Mouse (Mus musculus): ENCODE results near the gene Tor4a.

The Tor4a gene

DNA sequence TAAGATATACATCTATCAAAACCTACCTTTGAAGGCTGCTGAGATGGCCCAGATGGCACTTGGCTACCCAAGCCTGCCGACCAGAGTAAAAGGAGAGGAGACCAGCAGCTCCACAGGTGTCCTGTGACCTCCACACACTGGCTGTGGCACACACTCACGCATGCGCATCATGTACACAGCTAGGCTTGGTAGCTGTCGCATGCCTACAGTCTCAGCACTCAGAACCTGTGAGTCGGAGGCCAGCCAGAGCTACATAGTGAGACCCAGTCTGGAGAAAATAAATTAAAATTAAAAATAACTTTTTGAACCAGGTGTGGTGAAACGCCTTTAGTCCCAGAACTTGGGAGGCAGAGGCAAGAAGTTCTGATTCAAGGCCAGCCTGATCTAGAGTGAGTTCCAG lies 8.8 kb downstream of the Tor4a start:
- DNase-seq (ENCODE audit: low spot score in 2 of 2): no peak

DNA sequence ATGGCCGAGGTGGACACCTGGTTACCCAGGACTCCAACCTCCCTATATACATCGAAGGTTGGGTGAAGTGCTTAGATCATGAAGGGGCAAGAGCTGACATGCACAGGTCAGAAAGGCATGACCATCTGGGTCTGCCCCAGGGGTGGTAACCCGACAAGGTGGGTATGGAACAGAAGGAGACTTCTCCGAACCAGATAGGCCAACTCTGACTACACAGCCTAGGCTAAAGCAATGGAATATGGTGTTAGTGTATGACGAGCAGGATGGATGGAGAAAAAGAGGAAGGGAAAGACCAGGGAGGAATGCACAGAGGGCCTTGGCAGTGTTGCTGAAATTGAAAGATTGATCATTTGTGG lies 10.1 kb downstream of the Tor4a start:
- DNase-seq (ENCODE audit: low spot score in 2 of 2): no peak

- peak in 1 of 2 experiments; percentile 33 for DNase-seq (ENCODE audit: low spot score in 2 of 2)
Measured at GRCm38 (mm10) chr2:25185625-25186574, 10.8 kb downstream of the Tor4a start.

DNA sequence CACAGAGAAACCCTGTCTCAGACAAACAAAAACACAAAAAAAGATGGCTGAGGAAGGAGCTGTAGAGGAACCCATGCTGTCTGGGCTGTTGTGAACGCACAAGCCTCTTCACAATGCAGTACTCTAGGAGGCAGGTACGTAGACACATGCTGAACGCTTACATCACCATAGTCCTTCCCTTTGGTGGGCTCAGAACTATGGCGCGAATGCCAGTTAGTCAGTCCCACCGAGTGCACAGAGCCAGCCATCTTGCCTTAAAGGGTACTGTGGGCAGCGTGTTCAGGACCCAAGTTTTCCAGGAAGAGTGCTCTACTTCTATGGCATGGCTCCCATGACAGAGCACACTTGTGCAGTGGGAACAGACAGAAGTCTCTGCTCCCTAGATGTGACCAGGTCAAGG lies 12.2 kb downstream of the Tor4a start:
- no peak for DNase-seq (ENCODE audit: low spot score in 2 of 2)

DNA sequence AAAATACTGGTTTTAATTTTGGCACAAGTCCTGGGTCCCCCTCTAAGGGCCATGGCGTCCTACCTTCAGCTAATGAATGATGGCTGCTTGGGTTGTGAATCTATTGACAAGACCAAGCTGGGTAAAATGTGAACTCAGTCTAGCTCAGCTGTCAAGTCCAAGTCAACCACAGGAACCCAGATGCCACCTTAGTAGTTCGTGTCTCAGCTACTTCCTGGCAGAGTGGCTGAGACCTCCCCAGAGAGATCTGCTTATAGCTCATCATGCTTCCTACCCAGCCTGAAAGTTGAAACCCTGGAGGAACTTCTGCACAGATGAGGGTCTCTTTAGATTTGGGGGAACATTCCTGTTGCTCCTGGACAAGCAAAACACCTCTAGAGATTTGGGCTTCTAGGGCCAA lies 13.3 kb downstream of the Tor4a start:
- no peak for DNase-seq (ENCODE audit: low spot score in 2 of 2)

- no peak for DNase-seq (ENCODE audit: low spot score in 2 of 2)
Measured at GRCm38 (mm10) chr2:25182664-25183063, 14.0 kb downstream of the Tor4a start.

- no peak for DNase-seq (ENCODE audit: low spot score in 2 of 2)
Measured at GRCm38 (mm10) chr2:25181891-25182397, 14.7 kb downstream of the Tor4a start.

DNA sequence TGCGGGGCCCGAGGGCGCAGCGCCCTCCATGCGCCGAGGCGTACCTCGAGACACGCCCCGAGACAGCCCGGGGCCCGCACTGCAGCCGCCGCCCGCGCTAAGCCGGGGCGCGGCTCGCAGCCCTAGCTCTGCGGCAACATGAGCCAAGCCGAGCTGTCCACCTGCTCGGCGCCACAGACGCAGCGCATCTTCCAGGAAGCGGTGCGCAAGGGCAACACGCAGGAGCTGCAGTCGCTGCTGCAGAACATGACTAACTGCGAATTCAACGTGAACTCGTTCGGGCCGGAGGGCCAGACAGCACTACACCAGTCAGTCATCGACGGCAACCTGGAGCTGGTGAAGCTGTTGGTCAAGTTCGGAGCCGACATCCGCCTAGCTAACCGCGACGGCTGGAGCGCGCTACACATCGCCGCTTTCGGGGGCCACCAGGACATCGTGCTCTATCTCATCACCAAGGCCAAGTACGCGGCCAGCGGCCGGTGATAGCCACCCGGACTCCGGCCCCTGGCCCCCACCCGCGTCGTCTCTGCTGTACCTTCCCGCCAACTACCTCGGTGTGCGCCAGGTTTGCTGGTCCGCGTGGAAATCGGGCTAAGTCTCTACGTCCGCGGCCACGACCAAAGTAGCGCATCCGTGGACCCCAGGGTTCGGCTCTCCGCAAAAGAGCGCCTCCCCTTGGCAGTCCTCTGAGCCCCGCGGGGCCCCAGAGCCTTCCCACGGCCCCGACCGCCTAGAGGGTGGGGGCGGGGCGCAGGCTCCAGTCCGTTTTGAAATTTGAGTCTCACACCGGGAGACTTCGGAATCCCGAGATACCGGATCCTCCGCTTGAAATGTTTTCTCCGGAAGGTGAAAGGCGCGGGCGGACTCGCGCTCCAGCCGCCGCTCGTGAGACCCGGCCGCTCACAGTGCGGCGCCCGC lies 15.5 kb downstream of the Tor4a start:
- no peak for DNase-seq (ENCODE audit: low spot score in 2 of 2)

- DNase-seq (ENCODE audit: low spot score in 2 of 2): peak; percentile 92 to 93
Measured at GRCm38 (mm10) chr2:25180478-25180903, 16.2 kb downstream of the Tor4a start, which contains the start of gene Nrarp. TSS of gene Nrarp (plus strand) at chr2:25180758.

DNA sequence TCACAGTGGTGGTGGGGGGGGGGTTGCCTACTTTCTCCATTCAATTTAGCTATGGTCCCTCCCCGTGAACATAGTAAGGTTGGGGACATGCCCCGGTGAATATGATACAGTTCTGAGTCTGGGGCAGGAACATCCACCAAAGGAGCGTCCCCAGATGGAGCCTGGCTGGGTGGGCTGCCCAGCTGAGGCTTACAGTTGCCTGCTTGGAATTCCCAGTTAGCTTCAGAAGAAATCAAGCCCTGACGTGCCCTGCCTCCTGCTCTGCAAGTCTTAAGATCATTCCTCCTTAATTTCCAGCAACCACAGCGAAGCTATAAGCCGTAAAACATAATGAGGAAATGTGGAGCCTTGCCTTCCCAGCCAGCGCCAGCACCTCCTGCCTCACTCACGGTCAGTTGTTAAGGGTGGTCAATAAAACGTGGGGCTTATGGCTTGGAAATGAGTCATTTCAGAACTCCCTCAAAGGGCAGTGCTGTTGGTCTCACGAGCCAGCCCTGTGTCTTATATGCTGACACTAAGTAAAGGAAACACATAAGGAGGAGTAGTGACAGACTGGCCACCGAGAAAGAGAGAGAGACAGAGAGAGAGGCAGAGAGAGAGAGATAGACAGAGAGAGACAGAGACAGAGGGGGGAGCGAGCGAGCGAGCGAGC lies 17.0 kb downstream of the Tor4a start:
- DNase-seq (ENCODE audit: low spot score in 2 of 2): no peak

GRCm38 (mm10) chr2:25178285-25178972 lies 18.3 kb downstream of the Tor4a start:
- no peak for DNase-seq (ENCODE audit: low spot score in 2 of 2)

DNA sequence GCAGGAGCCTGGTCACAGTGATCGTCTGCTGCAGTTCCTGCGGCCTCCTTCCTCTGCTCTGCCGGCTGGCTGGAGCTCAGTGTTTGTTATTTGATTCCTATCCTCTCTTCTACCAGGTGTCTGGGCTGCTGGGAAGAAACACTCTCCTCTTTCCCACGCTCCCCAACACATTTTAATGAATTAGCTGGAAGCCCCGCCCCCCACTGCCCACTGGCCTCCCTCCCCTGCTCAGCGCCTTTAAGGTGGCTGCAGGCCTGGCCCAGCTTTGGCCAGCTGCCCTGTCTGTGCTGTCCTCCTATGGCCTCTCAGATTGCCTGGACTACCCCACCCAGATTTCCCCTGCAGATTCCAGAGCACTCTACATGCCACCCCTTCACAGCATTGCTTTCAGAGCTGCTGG lies 19.0 kb downstream of the Tor4a start:
- peak in 1 of 2 experiments; percentile 62 for DNase-seq (ENCODE audit: low spot score in 2 of 2)

GRCm38 (mm10) chr2:25177076-25177475 lies 19.6 kb downstream of the Tor4a start:
- DNase-seq (ENCODE audit: low spot score in 2 of 2): peak in 1 of 2 experiments; percentile 70

GRCm38 (mm10) chr2:25176573-25176972 lies 20.1 kb downstream of the Tor4a start:
- DNase-seq (ENCODE audit: low spot score in 2 of 2): peak in 1 of 2 experiments; percentile 74

DNA sequence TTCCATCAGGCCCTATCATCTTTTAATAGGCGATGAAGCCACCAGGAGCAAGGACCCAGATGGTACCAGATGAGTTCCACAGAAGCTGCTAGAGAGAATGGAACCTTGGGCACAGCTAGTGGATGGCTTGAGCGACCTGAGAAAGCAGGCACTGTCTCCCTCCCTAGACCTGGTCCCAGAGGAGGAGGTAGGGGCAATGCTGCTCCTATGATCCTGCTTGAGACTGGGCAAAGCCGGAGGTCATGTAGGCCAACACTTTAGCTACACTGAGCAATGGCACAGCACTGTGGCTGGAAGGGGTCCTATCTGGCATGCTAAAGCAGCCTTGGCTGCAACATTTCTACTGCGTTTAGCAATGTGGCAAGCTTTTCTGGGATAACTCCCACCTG lies 21.0 kb downstream of the Tor4a start:
- no peak for DNase-seq (ENCODE audit: low spot score in 2 of 2)

DNA sequence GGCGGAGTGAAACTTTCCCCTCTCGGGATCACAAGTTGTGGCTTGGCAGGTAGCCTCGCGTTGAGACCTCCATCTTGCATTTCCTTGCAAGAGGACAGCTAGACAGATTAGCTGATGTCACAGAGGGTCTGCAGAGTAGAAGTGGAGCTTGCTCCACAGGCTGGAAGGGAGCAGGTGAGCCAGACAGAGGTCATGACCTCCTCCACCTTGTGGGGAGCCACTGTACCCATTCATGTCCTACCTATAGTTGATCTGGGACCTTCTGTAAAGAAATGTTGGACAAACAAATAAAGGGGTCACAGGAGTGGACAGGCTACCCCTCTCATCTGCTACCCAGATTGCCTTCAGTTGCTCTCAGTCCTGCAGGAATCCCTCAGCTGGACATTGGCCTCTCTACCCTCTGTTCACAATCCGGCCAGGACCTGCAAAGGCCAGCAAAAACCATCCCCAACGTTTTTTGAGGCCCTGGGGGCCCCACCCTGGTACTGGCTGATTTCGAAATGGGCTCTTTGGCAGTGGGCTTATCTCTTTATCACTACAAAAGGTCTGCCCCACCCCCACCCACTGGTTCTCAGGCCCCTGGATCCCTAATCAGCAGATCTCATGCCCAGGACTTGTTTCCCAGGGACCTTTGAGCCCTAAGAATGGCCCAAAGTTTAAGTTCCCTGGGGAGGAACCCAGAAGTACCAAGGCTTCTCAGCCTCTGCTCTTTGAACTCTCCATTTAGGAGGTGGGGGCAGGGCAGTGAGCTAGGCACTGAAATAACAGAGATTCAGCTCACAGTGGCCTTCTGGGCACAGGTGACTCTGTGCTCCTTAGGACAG lies 21.6 kb downstream of the Tor4a start:
- no peak for DNase-seq (ENCODE audit: low spot score in 2 of 2)

GRCm38 (mm10) chr2:25173821-25174220 lies 22.9 kb downstream of the Tor4a start:
- no peak for DNase-seq (ENCODE audit: low spot score in 2 of 2)

DNA sequence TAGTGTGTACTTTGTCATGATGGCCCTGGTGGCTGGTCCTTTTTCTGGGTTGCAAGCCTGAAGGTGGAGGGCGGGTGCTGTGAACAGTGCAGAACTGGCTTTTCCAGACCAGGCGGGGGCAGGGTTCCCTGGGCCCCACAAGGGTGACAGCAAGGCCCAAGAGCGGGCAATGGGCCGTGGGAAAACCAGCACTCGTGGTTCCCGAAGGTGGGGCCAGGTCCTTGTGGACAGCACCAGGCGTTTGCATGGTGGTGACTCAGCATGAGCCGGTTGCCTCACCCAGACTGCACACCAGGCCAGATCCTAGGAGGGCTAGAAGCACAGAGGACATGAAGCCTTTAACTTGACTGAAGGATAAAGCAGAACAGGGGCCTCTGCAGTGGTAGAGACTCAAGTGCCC lies 24.1 kb downstream of the Tor4a start:
- DNase-seq (ENCODE audit: low spot score in 2 of 2): no peak

DNA sequence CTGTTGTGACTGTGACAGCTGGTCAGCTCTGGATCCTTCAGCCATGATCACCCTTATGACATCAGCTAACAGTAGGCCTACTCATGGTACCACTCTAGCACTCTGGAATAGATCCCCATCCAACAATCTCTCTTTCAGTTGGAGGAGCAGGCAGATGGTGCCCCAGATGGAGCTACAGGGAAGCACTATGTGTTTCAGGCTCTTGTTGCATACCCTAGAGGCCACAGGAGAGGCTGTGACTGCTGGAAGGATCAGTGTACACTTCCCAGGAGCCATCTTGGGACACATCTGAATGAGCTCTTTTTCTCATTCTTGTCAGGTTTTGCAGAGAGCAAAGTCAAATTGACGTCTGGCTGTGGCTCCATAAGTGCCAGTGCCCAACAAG lies 24.9 kb downstream of the Tor4a start:
- DNase-seq (ENCODE audit: low spot score in 2 of 2): no peak

- DNase-seq (ENCODE audit: low spot score in 2 of 2): no peak
Measured at GRCm38 (mm10) chr2:25171101-25171768, 25.5 kb downstream of the Tor4a start.
